Mouse (Mus musculus) megakaryocyte, embryonic 14.5 days (primary cell): ENCODE results near the gene Hlf.

Experiments used
- FLI1 ChIP-seq: IDR thresholded peaks from 2 replicates; pipeline ENCODE4 v1.6.1; 2012; ENCODE audit warnings: low read length, inconsistent platforms, mixed read lengths
- GATA1 ChIP-seq: IDR thresholded peaks from 3 replicates; pipeline ENCODE4 v1.6.1; 2012; ENCODE audit warnings: mixed read lengths, low read length, inconsistent platforms, borderline replicate concordance

DNA sequence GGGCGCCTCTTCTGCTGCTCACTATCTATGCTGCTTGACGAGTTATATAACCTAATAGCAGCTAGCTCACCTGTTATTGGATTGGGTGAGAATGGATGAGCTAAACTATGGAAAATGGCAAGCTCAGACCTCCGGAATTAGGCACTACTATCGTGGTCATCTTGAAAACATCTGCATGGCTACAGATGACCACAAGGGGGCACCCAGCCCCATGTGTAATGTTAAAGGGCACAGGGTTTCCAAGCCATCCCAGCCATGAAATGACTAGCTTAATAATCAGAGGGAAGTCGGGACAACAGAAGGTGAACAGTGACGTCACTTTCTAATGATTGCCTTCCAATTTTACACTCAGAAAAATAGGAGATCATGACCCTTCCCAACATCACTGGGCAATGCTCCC lies 83.7 kb downstream of the Hlf start:
- TF ChIP-seq GATA1 (no peak), FLI1 (no peak)
